Mouse (Mus musculus) brain, embryonic 14.5 days (tissue): Measurements from ENCODE around the gene Fam71f2.

Experiments used
- CTCF ChIP-seq: fragments of 200-500 bp; IDR thresholded peaks from 2 replicates; pipeline ENCODE4 v1.5.1; 2012; ENCODE audit warnings: inconsistent platforms, mild to moderate bottlenecking, moderate library complexity, borderline replicate concordance; ENCODE audit not compliant: insufficient read depth, insufficient read length; ENCODE audit errors: extremely low read depth
- POLR2A ChIP-seq: fragments of 200-500 bp; IDR thresholded peaks from 2 replicates; pipeline ENCODE4 v1.6.1; 2012; ENCODE audit warnings: mild to moderate bottlenecking, inconsistent platforms, borderline replicate concordance; ENCODE audit not compliant: poor library complexity, insufficient read depth, insufficient read length, severe bottlenecking; ENCODE audit errors: extremely low read depth

- TF ChIP-seq POLR2A (no peak), CTCF (no peak)
These were observed 33.9 kb upstream of the Fam71f2 start for GRCm38 (mm10) chr6:29245272-29246120.
